Comparison of ENCODE assay signal across 16 mouse cellular contexts in genomic region chr8:70650351-70650750, GRCm38 (mm10). TPM values are rescaled to one million over a fixed set of nuclear protein-coding genes. Genes with fewer than 3 reads are reported as not detected.
DNase-seq lines count a peak whose midpoint lies in the region; ATAC-seq and TF ChIP-seq lines count a peak whose summit lies in the region.
"Had no signal": no experiment of that assay in that cellular context is flagged by ENCODE, and none has a peak within 500 bp of the region (broad histone marks: within the 10 kb centered on the region; RNA-seq: fewer than 3 reads in every experiment).

No protein-coding gene starts in this region.

- TF ChIP-seq POLR2A in liver, adult 2 months (IDR thresholded peaks at IDR 0.05; ENCODE audit: extremely low read depth, insufficient read depth, low read length) = no peak
- no peak for TF ChIP-seq POLR2A in ES-Bruce4 (IDR thresholded peaks at IDR 0.05; ENCODE audit: insufficient read depth, low read length)

- H3K79me2 ChIP-seq in liver, adult 2 months (ENCODE audit: control insufficient read depth, insufficient read depth, low read length) = peaks cover 10% of the 10 kb centered on the region; the same call in 1 of the 2 replicates

- H3K9ac ChIP-seq in liver, adult 2 months (ENCODE audit: low read depth, low read length) = peak overlapping the region; percentile 10; the same call in 1 of the 2 replicates
- H3K9ac ChIP-seq in ES-Bruce4 (ENCODE audit: low read depth, poor library complexity, severe bottlenecking) = peak overlapping the region; percentile 65
- H3K9ac ChIP-seq in intestine, embryonic 16.5 days (ENCODE audit: low read depth, low read length) = 0 out of 2 replicates have a peak overlapping the region, but pooled peaks have one; percentile 48
- H3K9ac ChIP-seq: lung, embryonic 15.5 days had no signal

- no peak overlapping the region for H3K4me3 ChIP-seq in heart, embryonic 10.5 days
- no peak overlapping the region for H3K4me3 ChIP-seq in liver, adult 2 months (ENCODE audit: insufficient read depth, low read depth, low read length)
- H3K4me3 ChIP-seq in ES-Bruce4 (ENCODE audit: low read depth, low read length) = no peak overlapping the region
- H3K4me3 ChIP-seq in intestine, embryonic 16.5 days (ENCODE audit: low read length) = no peak overlapping the region
- H3K4me3 ChIP-seq: lung, embryonic 15.5 days had no signal

- 93% methylated on average over 17 of the region's 17 CpGs for WGBS in heart, embryonic 10.5 days
- WGBS in liver, adult 2 months = 97% methylated on average over 17 of the region's 17 CpGs
- WGBS in intestine, embryonic 16.5 days = 87% methylated on average over 17 of the region's 17 CpGs

- H3K4me1 ChIP-seq in heart, embryonic 10.5 days = peaks cover 49% of the 10 kb centered on the region
- peaks cover 49% of the 10 kb centered on the region for H3K4me1 ChIP-seq in liver, adult 2 months (ENCODE audit: control insufficient read depth, insufficient read depth, low read length)
- peaks cover 27% of the 10 kb centered on the region for H3K4me1 ChIP-seq in ES-Bruce4 (ENCODE audit: control insufficient read depth, insufficient read depth, low read length)
- H3K4me1 ChIP-seq in intestine, embryonic 16.5 days (ENCODE audit: control insufficient read depth, insufficient read depth, low read length) = peaks cover 47% of the 10 kb centered on the region

- TF ChIP-seq CTCF in liver, adult 2 months (IDR thresholded peaks at IDR 0.05; ENCODE audit: low read depth, low read length) = no peak
- TF ChIP-seq CTCF in ES-Bruce4 (IDR thresholded peaks at IDR 0.05; ENCODE audit: low read depth, low read length) = no peak

- H3K27ac ChIP-seq in heart, embryonic 10.5 days = peak overlapping the region; percentile 83
- peak overlapping the region; percentile 80 for H3K27ac ChIP-seq in liver, adult 2 months (replicated peaks; ENCODE audit: insufficient read depth, low read depth, low read length)
- peak overlapping the region; percentile 73 for H3K27ac ChIP-seq in ES-Bruce4 (ENCODE audit: insufficient read depth, low read length)
- H3K27ac ChIP-seq in intestine, embryonic 16.5 days (ENCODE audit: low read length) = peak overlapping the region; percentile 81

- peaks cover 46% of the 10 kb centered on the region for H3K36me3 ChIP-seq in heart, embryonic 10.5 days
- peaks cover 27% of the 10 kb centered on the region for H3K36me3 ChIP-seq in liver, adult 2 months (ENCODE audit: control insufficient read depth, insufficient read depth, low read length)
- H3K36me3 ChIP-seq in ES-Bruce4 (ENCODE audit: control insufficient read depth, insufficient read depth, low read length, poor library complexity, severe bottlenecking) = peaks cover 21% of the 10 kb centered on the region
- H3K36me3 ChIP-seq in intestine, embryonic 16.5 days (ENCODE audit: control insufficient read depth, insufficient read depth, low read length) = peaks cover 12% of the 10 kb centered on the region; the same call in 1 of the 2 replicates

- H3K27me3 ChIP-seq in heart, embryonic 10.5 days (ENCODE audit: insufficient read depth, poor library complexity, severe bottlenecking) = no peaks in the 10 kb centered on the region
- H3K27me3 ChIP-seq in liver, adult 2 months (ENCODE audit: control insufficient read depth, insufficient read depth, low read length) = no peaks in the 10 kb centered on the region
- H3K27me3 ChIP-seq in ES-Bruce4 (ENCODE audit: control insufficient read depth, insufficient read depth, low read length, poor library complexity, severe bottlenecking) = no peaks in the 10 kb centered on the region
- no peaks in the 10 kb centered on the region for H3K27me3 ChIP-seq in intestine, embryonic 16.5 days (replicated peaks; ENCODE audit: control insufficient read depth, insufficient read depth, low read length)
- H3K27me3 ChIP-seq: lung, embryonic 15.5 days had no signal

- no peaks in the 10 kb centered on the region for H3K9me3 ChIP-seq in heart, embryonic 10.5 days
- H3K9me3 ChIP-seq in ES-Bruce4 (replicated peaks; ENCODE audit: control insufficient read depth, insufficient read depth, low read length, poor library complexity, severe bottlenecking) = no peaks in the 10 kb centered on the region
- no peaks in the 10 kb centered on the region for H3K9me3 ChIP-seq in intestine, embryonic 16.5 days (ENCODE audit: control insufficient read depth, low read length)
- H3K9me3 ChIP-seq: lung, embryonic 15.5 days had no signal

- TF ChIP-seq EP300 in ES-Bruce4 (IDR thresholded peaks at IDR 0.05; ENCODE audit: insufficient read depth, low read depth, low read length) = no peak

- H3K4me2 ChIP-seq in intestine, embryonic 16.5 days (ENCODE audit: low read depth, low read length) = no peak overlapping the region
- H3K4me2 ChIP-seq: lung, embryonic 15.5 days had no signal

- ATAC-seq in intestine, embryonic 16.5 days = no peak
- ATAC-seq: hindbrain, embryonic 16.5 days had no signal

- no peak for DNase-seq in heart, embryonic 10.5 days (ENCODE audit: low spot score)
- no peak for DNase-seq in heart, postnatal 36 days
- DNase-seq in liver, adult 2 months (ENCODE audit: extremely low read depth, low read depth, low spot score) = no peak
- DNase-seq in liver = no peak
- DNase-seq in adrenal gland, postnatal 10 days = no peak
- DNase-seq: cerebellum, adult 9-10 months; embryo, embryonic 11 days; gastrocnemius, postnatal 25 days; kidney, postnatal 25 days; layer of hippocampus, postnatal 36 days; right cerebral cortex, postnatal 14 days; thymus, postnatal 14 days had no signal

- intact Hi-C loops in heart, postnatal 36 days (cut with DNase I) = loop anchor here (5.0 kb wide), 1 partner anchor 38 kb away; no protein-coding TSS in a partner anchor

RNA-seq across cellular contexts. Expression of gene Pgpep1, which starts 9.8 kb away (rescaled TPM):
- polyA plus RNA-seq in heart, embryonic 10.5 days (2016; fragmentation: Nextera tagmentation; extraction: Ambion mirVana) = 38.0 and 42.0 TPM in 2 replicates
- total RNA-seq in heart, postnatal 36 days (2021) = 10 to 100 TPM; 39.6 to 44.9 TPM
- 39.1 and 42.6 TPM in 2 replicates for total RNA-seq in liver, adult 2 months (2014; rRNA removed)
- 91.3 and 117 TPM in 2 replicates for polyA plus RNA-seq in liver, adult 2 months (2012; rRNA removed)
- polyA plus RNA-seq in ES-Bruce4 (2011; ENCODE audit: insufficient read depth, insufficient read length, low read depth, missing spikeins) = 30.2 and 44.4 TPM in 2 replicates
- 88.3 and 101 TPM in 2 replicates for polyA plus RNA-seq in intestine, embryonic 16.5 days (2015; fragmentation: Nextera tagmentation; extraction: Ambion mirVana)
- total RNA-seq in adrenal gland, postnatal 10 days (2021) = 10 to 100 TPM; 65.7 to 80.6 TPM

RNA-seq across cellular contexts. Expression of gene Gdf15, which starts 18.1 kb away (rescaled TPM):
- 0.43 and 1.6 TPM in 2 replicates for polyA plus RNA-seq in heart, embryonic 10.5 days (2016; fragmentation: Nextera tagmentation; extraction: Ambion mirVana)
- 1 to 10 TPM in 1 of 2 experiments, under 1 TPM in 1; 0.22 to 1.6 TPM for total RNA-seq in heart, postnatal 36 days (2021)
- total RNA-seq in liver, adult 2 months (2014; rRNA removed) = 5.8 and 12.6 TPM in 2 replicates
- 23.8 and 27.7 TPM in 2 replicates for polyA plus RNA-seq in liver, adult 2 months (2012; rRNA removed)
- polyA plus RNA-seq in ES-Bruce4 (2011; ENCODE audit: insufficient read depth, insufficient read length, low read depth, missing spikeins) = 1.9 and 2.1 TPM in 2 replicates
- polyA plus RNA-seq in intestine, embryonic 16.5 days (2015; fragmentation: Nextera tagmentation; extraction: Ambion mirVana) = 3.6 and 3.7 TPM in 2 replicates
- 1 to 10 TPM in 1 of 2 experiments, under 1 TPM in 1; 0.79 to 1.7 TPM for total RNA-seq in adrenal gland, postnatal 10 days (2021)
- total RNA-seq: layer of hippocampus, postnatal 36 days had no signal

RNA-seq across cellular contexts. Expression of gene Lsm4, which starts 22.7 kb away (rescaled TPM):
- 344 and 410 TPM in 2 replicates for polyA plus RNA-seq in heart, embryonic 10.5 days (2016; fragmentation: Nextera tagmentation; extraction: Ambion mirVana)
- 10 to 100 TPM; 64.0 to 66.8 TPM for total RNA-seq in heart, postnatal 36 days (2021)
- 30.8 and 35.4 TPM in 2 replicates for total RNA-seq in liver, adult 2 months (2014; rRNA removed)
- 35.4 and 51.8 TPM in 2 replicates for polyA plus RNA-seq in liver, adult 2 months (2012; rRNA removed)
- 211 TPM in 2 replicates for polyA plus RNA-seq in ES-Bruce4 (2011; ENCODE audit: insufficient read depth, insufficient read length, low read depth, missing spikeins)
- polyA plus RNA-seq in intestine, embryonic 16.5 days (2015; fragmentation: Nextera tagmentation; extraction: Ambion mirVana) = 228 and 246 TPM in 2 replicates
- total RNA-seq in adrenal gland, postnatal 10 days (2021) = 10 to 100 TPM; 91.5 to 94.7 TPM

RNA-seq across cellular contexts. Expression of gene Lrrc25, which starts 34.4 kb away (rescaled TPM):
- 0.15 and 1.4 TPM in 2 replicates for polyA plus RNA-seq in heart, embryonic 10.5 days (2016; fragmentation: Nextera tagmentation; extraction: Ambion mirVana)
- 1 to 10 TPM; 1.9 to 3.0 TPM for total RNA-seq in heart, postnatal 36 days (2021)
- total RNA-seq in liver, adult 2 months (2014; rRNA removed) = 1.4 and 2.3 TPM in 2 replicates
- polyA plus RNA-seq in liver, adult 2 months (2012; rRNA removed) = 2.5 and 7.0 TPM in 2 replicates
- polyA plus RNA-seq in ES-Bruce4 (2011; ENCODE audit: insufficient read depth, insufficient read length, low read depth, missing spikeins) = not detected in 2 replicates
- 2.9 and 3.0 TPM in 2 replicates for polyA plus RNA-seq in intestine, embryonic 16.5 days (2015; fragmentation: Nextera tagmentation; extraction: Ambion mirVana)
- 1 to 10 TPM; 3.3 to 3.6 TPM for total RNA-seq in adrenal gland, postnatal 10 days (2021)

RNA-seq across cellular contexts. Expression of gene Ssbp4, which starts 41.7 kb away (rescaled TPM):
- 67.3 and 107 TPM in 2 replicates for polyA plus RNA-seq in heart, embryonic 10.5 days (2016; fragmentation: Nextera tagmentation; extraction: Ambion mirVana)
- 10 to 100 TPM; 28.9 to 35.0 TPM for total RNA-seq in heart, postnatal 36 days (2021)
- 2.3 and 5.0 TPM in 2 replicates for total RNA-seq in liver, adult 2 months (2014; rRNA removed)
- 13.5 and 16.4 TPM in 2 replicates for polyA plus RNA-seq in liver, adult 2 months (2012; rRNA removed)
- 49.9 and 50.2 TPM in 2 replicates for polyA plus RNA-seq in ES-Bruce4 (2011; ENCODE audit: insufficient read depth, insufficient read length, low read depth, missing spikeins)
- polyA plus RNA-seq in intestine, embryonic 16.5 days (2015; fragmentation: Nextera tagmentation; extraction: Ambion mirVana) = 63.2 and 73.9 TPM in 2 replicates
- total RNA-seq in adrenal gland, postnatal 10 days (2021) = 10 to 100 TPM; 92.0 to 96.9 TPM

Comparison
In these comparisons a context has a peak if more than half of its experiments do, and no peak if none do; other contexts are left out.
1. H3K9ac ChIP-seq: peak in every context shown above with its lines; median percentile 65 in ES-Bruce4; 48 in intestine, embryonic 16.5 days; 10 in liver, adult 2 months.